In the genomic region with DNA sequence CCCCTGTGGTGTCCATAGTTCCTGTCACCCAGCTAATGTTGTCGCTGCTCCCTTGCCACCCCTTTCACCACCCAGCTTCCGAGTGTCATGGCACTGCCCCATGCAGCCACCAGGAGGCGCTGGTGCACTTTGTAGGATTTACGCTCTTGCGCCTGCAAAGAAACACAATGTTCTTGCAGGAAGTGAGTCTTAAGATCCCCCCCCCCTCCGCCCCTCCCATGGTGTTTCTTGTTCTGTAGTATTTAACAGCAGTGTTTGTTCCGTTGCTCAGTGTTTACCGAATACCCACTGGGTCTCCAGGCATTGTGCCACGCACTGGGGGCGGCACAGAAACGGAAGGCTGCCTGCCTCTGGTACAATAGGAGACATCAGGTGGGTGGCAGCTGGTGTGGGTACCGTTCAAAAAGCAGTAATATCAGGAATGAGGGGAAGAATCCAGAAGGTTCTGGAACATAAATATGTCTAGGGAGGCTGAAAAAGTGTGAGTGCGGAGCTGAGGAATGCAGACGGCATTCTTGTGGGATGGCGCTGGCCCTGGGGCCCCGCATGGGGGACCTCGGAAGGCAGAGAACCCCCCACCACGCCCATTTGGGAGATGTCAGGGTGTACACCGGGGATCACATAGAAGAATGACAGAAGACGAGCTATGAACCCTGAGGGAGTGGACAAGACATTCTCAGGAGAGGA, we compare ENCODE assay signal across 8 mouse cellular contexts. TPM values are rescaled to one million over a fixed set of nuclear protein-coding genes. Genes with fewer than 3 reads are reported as not detected.
DNase-seq lines count a peak whose midpoint lies in the region; ATAC-seq and TF ChIP-seq lines count a peak whose summit lies in the region.

No protein-coding gene starts in this region.

- H3K27me3 ChIP-seq in ES-Bruce4 (ENCODE audit: control insufficient read depth, insufficient read depth, low read length, poor library complexity, severe bottlenecking) = no peaks in the 10 kb centered on the region
- H3K27me3 ChIP-seq in forebrain, embryonic 14.5 days (replicated peaks; ENCODE audit: control insufficient read depth, insufficient read depth, low read length) = no peaks in the 10 kb centered on the region
- H3K27me3 ChIP-seq in liver, postnatal 0 days (ENCODE audit: insufficient read depth, low read length) = no peaks in the 10 kb centered on the region
- H3K27me3 ChIP-seq in neural tube, embryonic 14.5 days (ENCODE audit: control insufficient read depth, insufficient read depth, low read length) = no peaks in the 10 kb centered on the region
- H3K27me3 ChIP-seq in testis, adult 2 months (ENCODE audit: control insufficient read depth, insufficient read depth, low read length) = no peaks in the 10 kb centered on the region

- DNase-seq in c-Kit-positive CD71-positive TER-119-negative erythroid progenitor cells, embryonic 14.5 days (ENCODE audit: low read depth) = peak; percentile 51
- DNase-seq in forebrain, embryonic 14.5 days (ENCODE audit: low spot score) = peak; percentile 90
- peak; percentile 88 to 94 for DNase-seq in heart, postnatal 14 days
- peak; percentile 39 for DNase-seq in large intestine, adult 2 months (ENCODE audit: low read depth, low spot score)
- DNase-seq in liver, postnatal 0 days = peak; percentile 87

- TF ChIP-seq CTCF in ES-Bruce4 (IDR thresholded peaks at IDR 0.05; ENCODE audit: low read depth, low read length) = peak; percentile 96
- peak; percentile 99 for TF ChIP-seq CTCF in liver, postnatal 0 days (IDR thresholded peaks at IDR 0.05; ENCODE audit: low read depth)
- peak; percentile 98 for TF ChIP-seq CTCF in testis, adult 2 months (IDR thresholded peaks at IDR 0.05; ENCODE audit: control insufficient read depth, insufficient read depth, insufficient replicate concordance, low read depth, low read length)

- TF ChIP-seq POLR2A in ES-Bruce4 (IDR thresholded peaks at IDR 0.05; ENCODE audit: insufficient read depth, low read length) = no peak
- no peak for TF ChIP-seq POLR2A in testis, adult 2 months (IDR thresholded peaks at IDR 0.05; ENCODE audit: control insufficient read depth, low read depth, low read length)

- no peak overlapping the region for H3K9ac ChIP-seq in ES-Bruce4 (ENCODE audit: low read depth, poor library complexity, severe bottlenecking)
- no peak overlapping the region for H3K9ac ChIP-seq in forebrain, embryonic 14.5 days (ENCODE audit: low read length)
- no peak overlapping the region for H3K9ac ChIP-seq in liver, postnatal 0 days (replicated peaks)
- no peak overlapping the region for H3K9ac ChIP-seq in neural tube, embryonic 14.5 days (replicated peaks; ENCODE audit: low read depth, low read length)

- H3K4me2 ChIP-seq in forebrain, embryonic 14.5 days (ENCODE audit: low read length) = peak overlapping the region; percentile 42
- H3K4me2 ChIP-seq in liver, postnatal 0 days (ENCODE audit: low read depth, low read length) = peak overlapping the region; percentile 50
- H3K4me2 ChIP-seq in neural tube, embryonic 14.5 days (ENCODE audit: low read depth, low read length) = peak overlapping the region; percentile 19; the same call in 1 of the 2 replicates

- 25% methylated on average over 20 of the region's 20 CpGs for WGBS in forebrain, embryonic 14.5 days
- whole genome bisulfite sequencing in large intestine, adult 2 months = 15% methylated on average over 20 of the region's 20 CpGs
- WGBS in liver, postnatal 0 days (ENCODE audit: insufficient replicate concordance) = 29% methylated on average over 20 of the region's 20 CpGs
- WGBS in neural tube, embryonic 14.5 days = 22% methylated on average over 20 of the region's 20 CpGs

- H3K36me3 ChIP-seq in ES-Bruce4 (ENCODE audit: control insufficient read depth, insufficient read depth, low read length, poor library complexity, severe bottlenecking) = no peaks in the 10 kb centered on the region
- no peaks in the 10 kb centered on the region for H3K36me3 ChIP-seq in forebrain, embryonic 14.5 days (ENCODE audit: control insufficient read depth, insufficient read depth, low read length)
- H3K36me3 ChIP-seq in liver, postnatal 0 days (replicated peaks; ENCODE audit: insufficient read depth, low read length) = no peaks in the 10 kb centered on the region
- H3K36me3 ChIP-seq in neural tube, embryonic 14.5 days (ENCODE audit: control insufficient read depth, insufficient read depth, low read length) = no peaks in the 10 kb centered on the region
- no peaks in the 10 kb centered on the region for H3K36me3 ChIP-seq in testis, adult 2 months (ENCODE audit: control insufficient read depth, insufficient read depth, low read length)

- ATAC-seq in forebrain, embryonic 14.5 days = peak; percentile 73
- ATAC-seq in liver, postnatal 0 days = peak; percentile 55
- peak; percentile 62 for ATAC-seq in neural tube, embryonic 14.5 days (ENCODE audit: low read depth)

- no peaks in the 10 kb centered on the region for H3K4me1 ChIP-seq in ES-Bruce4 (ENCODE audit: control insufficient read depth, insufficient read depth, low read length)
- peaks cover 8% of the 10 kb centered on the region for H3K4me1 ChIP-seq in forebrain, embryonic 14.5 days (ENCODE audit: control insufficient read depth, insufficient read depth, low read length)
- no peaks in the 10 kb centered on the region for H3K4me1 ChIP-seq in liver, postnatal 0 days (ENCODE audit: insufficient read depth)
- 0 out of 2 replicates have a peak, but pooled peaks cover 4% of the 10 kb centered on the region for H3K4me1 ChIP-seq in neural tube, embryonic 14.5 days (ENCODE audit: control insufficient read depth, insufficient read depth, low read length)
- H3K4me1 ChIP-seq in testis, adult 2 months (ENCODE audit: control insufficient read depth, insufficient read depth, low read length) = peaks cover 7% of the 10 kb centered on the region

- intact Hi-C loops in heart, postnatal 14 days (cut with DNase I) = loop anchor here (2.0 to 5.0 kb wide), 3 partner anchors 292 to 467 kb away; no protein-coding TSS in a partner anchor

- no peaks in the 10 kb centered on the region for H3K9me3 ChIP-seq in ES-Bruce4 (replicated peaks; ENCODE audit: control insufficient read depth, insufficient read depth, low read length, poor library complexity, severe bottlenecking)
- no peaks in the 10 kb centered on the region for H3K9me3 ChIP-seq in forebrain, embryonic 14.5 days (replicated peaks; ENCODE audit: control insufficient read depth, low read length)
- H3K9me3 ChIP-seq in liver, postnatal 0 days (ENCODE audit: low read length) = no peaks in the 10 kb centered on the region
- no peaks in the 10 kb centered on the region for H3K9me3 ChIP-seq in neural tube, embryonic 14.5 days (ENCODE audit: control insufficient read depth, low read length)

- H3K27ac ChIP-seq in ES-Bruce4 (ENCODE audit: insufficient read depth, low read length) = no peak overlapping the region
- peak overlapping the region; percentile 16; the same call in 1 of the 2 replicates for H3K27ac ChIP-seq in forebrain, embryonic 14.5 days (ENCODE audit: low read depth, low read length)
- H3K27ac ChIP-seq in liver, postnatal 0 days (ENCODE audit: low read depth) = no peak overlapping the region
- no peak overlapping the region for H3K27ac ChIP-seq in neural tube, embryonic 14.5 days (ENCODE audit: low read depth, low read length)
- H3K27ac ChIP-seq in testis, adult 2 months (ENCODE audit: control insufficient read depth, insufficient read depth, low read depth, low read length) = peak overlapping the region; percentile 50

- no peak overlapping the region for H3K4me3 ChIP-seq in ES-Bruce4 (ENCODE audit: low read depth, low read length)
- H3K4me3 ChIP-seq in forebrain, embryonic 14.5 days (ENCODE audit: low read depth, low read length) = no peak overlapping the region
- no peak overlapping the region for H3K4me3 ChIP-seq in liver, postnatal 0 days (ENCODE audit: low read depth, low read length)
- no peak overlapping the region for H3K4me3 ChIP-seq in neural tube, embryonic 14.5 days (ENCODE audit: low read depth, low read length)
- peak overlapping the region; percentile 44 for H3K4me3 ChIP-seq in testis, adult 2 months (ENCODE audit: control insufficient read depth, low read depth, low read length)

- TF ChIP-seq EP300 in ES-Bruce4 (IDR thresholded peaks at IDR 0.05; ENCODE audit: insufficient read depth, low read depth, low read length) = no peak
- no peak for TF ChIP-seq EP300 in liver, postnatal 0 days (IDR thresholded peaks at IDR 0.05; ENCODE audit: low read depth)

RNA-seq across cellular contexts. Expression of gene Zfp664, which starts 37.6 kb away (rescaled TPM):
- 96.4 and 103 TPM in 2 replicates for polyA plus RNA-seq in ES-Bruce4 (2011; ENCODE audit: insufficient read depth, insufficient read length, low read depth, missing spikeins)
- 94.6 and 105 TPM in 2 replicates for polyA plus RNA-seq in forebrain, embryonic 14.5 days (2014; fragmentation: Nextera tagmentation; extraction: Ambion mirVana)
- total RNA-seq in heart, postnatal 14 days (2021) = 10 to 100 TPM; 48.1 to 50.7 TPM
- 12.2 and 12.5 TPM in 2 replicates for polyA plus RNA-seq in large intestine, adult 2 months (2012; rRNA removed)
- polyA plus RNA-seq in liver, postnatal 0 days (2015; fragmentation: Nextera tagmentation; extraction: Ambion mirVana) = 10.6 and 12.1 TPM in 2 replicates
- polyA plus RNA-seq in neural tube, embryonic 14.5 days (2014; fragmentation: Nextera tagmentation; extraction: Ambion mirVana) = 88.3 and 97.2 TPM in 2 replicates
- 25.0 and 29.7 TPM in 2 replicates for polyA plus RNA-seq in testis, adult 2 months (2012; rRNA removed)

RNA-seq across cellular contexts. Expression of gene Ccdc92, which starts 37.9 kb away (rescaled TPM):
- 8.3 and 12.6 TPM in 2 replicates for polyA plus RNA-seq in ES-Bruce4 (2011; ENCODE audit: insufficient read depth, insufficient read length, low read depth, missing spikeins)
- 23.6 and 31.3 TPM in 2 replicates for polyA plus RNA-seq in forebrain, embryonic 14.5 days (2014; fragmentation: Nextera tagmentation; extraction: Ambion mirVana)
- total RNA-seq in heart, postnatal 14 days (2021) = 1 to 10 TPM; 1.1 TPM
- 2.8 and 3.6 TPM in 2 replicates for polyA plus RNA-seq in large intestine, adult 2 months (2012; rRNA removed)
- 0.30 and 0.35 TPM in 2 replicates for polyA plus RNA-seq in liver, postnatal 0 days (2015; fragmentation: Nextera tagmentation; extraction: Ambion mirVana)
- 49.0 and 59.0 TPM in 2 replicates for polyA plus RNA-seq in neural tube, embryonic 14.5 days (2014; fragmentation: Nextera tagmentation; extraction: Ambion mirVana)
- polyA plus RNA-seq in testis, adult 2 months (2012; rRNA removed) = 582 and 678 TPM in 2 replicates

Comparison
In these comparisons a context has a peak if more than half of its experiments do, and no peak if none do; other contexts are left out.
1. H3K27ac ChIP-seq: peak in forebrain, embryonic 14.5 days (single experiment) and testis, adult 2 months (single experiment); none in ES-Bruce4 (single experiment), liver, postnatal 0 days (single experiment) and neural tube, embryonic 14.5 days (single experiment).
2. DNase-seq: peak in every context shown above with its lines; median percentile 91 in heart, postnatal 14 days; 90 in forebrain, embryonic 14.5 days; 87 in liver, postnatal 0 days; 51 in c-Kit-positive CD71-positive TER-119-negative erythroid progenitor cells, embryonic 14.5 days; 39 in large intestine, adult 2 months.
3. Peak in every context shown above with its lines, with median percentiles within 50 percentile points of each other: CTCF ChIP-seq, ATAC-seq and H3K4me2 ChIP-seq.